Mouse (Mus musculus) adrenal gland, postnatal 10 days (tissue): ENCODE results near the gene 6030458C11Rik. TPM values are rescaled to one million over a fixed set of nuclear protein-coding genes. Genes with fewer than 3 reads are reported as not detected.

Experiments used
- DNase-seq: peaks from one replicate; pipeline ENCODE4 v3.0.0; 2021; ENCODE audit warnings: mixed read lengths
- long read RNA-seq, 2 experiments: library from polyadenylated mRNA; stranded (forward); transcript quantifications; one replicate each; pipeline ENCODE4 v2.0.0; 2021
- total RNA-seq, 2 experiments: library from RNA; stranded (reverse); gene quantifications; 2 replicates each; pipeline ENCODE4 v1.2.3; 2021

Gene 6030458C11Rik
- total RNA-seq: 10 to 100 TPM; 13.8 to 15.4 TPM
- long read RNA-seq, experiment 1, transcript 6030458C11Rik-201 (9 exons, 3,966 nt): major isoform, 13 of 19 reads
- long read RNA-seq, experiment 1, partial matches to known transcripts: 1 of 19 reads
- long read RNA-seq, experiment 1, other reads (novel, unspliced or antisense): 4 of 19 reads
- long read RNA-seq, experiment 2, transcript 6030458C11Rik-201 (9 exons, 3,966 nt): major isoform, 6 of 7 reads
- long read RNA-seq, experiment 2, partial matches to known transcripts: 1 of 7 reads
- long read RNA-seq, experiment 2, other reads (novel, unspliced or antisense): 0 of 7 reads

GRCm38 (mm10) chr15:12824197-12824952 is at the start of gene 6030458C11Rik, which contains the start of gene Drosha:
TSS of gene 6030458C11Rik (minus strand) at chr15:12824649.
TSS of gene Drosha (plus strand) at chr15:12824815.
- DNase-seq: peak; percentile 99

- no peak for DNase-seq
Observed at GRCm38 (mm10) chr15:12867269-12867668, 42.8 kb upstream of the 6030458C11Rik start.

GRCm38 (mm10) chr15:12865595-12866314 is 41.3 kb upstream of the 6030458C11Rik start:
- DNase-seq: no peak

- DNase-seq: no peak
Observed at GRCm38 (mm10) chr15:12863669-12864068, 39.2 kb upstream of the 6030458C11Rik start.

GRCm38 (mm10) chr15:12862061-12862460 is 37.6 kb upstream of the 6030458C11Rik start:
- DNase-seq: no peak

GRCm38 (mm10) chr15:12858645-12859044 is 34.2 kb upstream of the 6030458C11Rik start:
- no peak for DNase-seq

- no peak for DNase-seq
Observed at GRCm38 (mm10) chr15:12857840-12858516, 33.5 kb upstream of the 6030458C11Rik start.

GRCm38 (mm10) chr15:12856780-12857179 is 32.3 kb upstream of the 6030458C11Rik start:
- DNase-seq: no peak

- no peak for DNase-seq
Observed at GRCm38 (mm10) chr15:12853471-12853870, 29.0 kb upstream of the 6030458C11Rik start.

GRCm38 (mm10) chr15:12849373-12849772 is 24.9 kb upstream of the 6030458C11Rik start:
- DNase-seq: no peak

- peak; percentile 27 for DNase-seq
Observed at GRCm38 (mm10) chr15:12848196-12848975, 23.9 kb upstream of the 6030458C11Rik start.

GRCm38 (mm10) chr15:12842833-12843232 is 18.4 kb upstream of the 6030458C11Rik start:
- DNase-seq: no peak

- no peak for DNase-seq
Observed at GRCm38 (mm10) chr15:12840737-12841136, 16.3 kb upstream of the 6030458C11Rik start.

GRCm38 (mm10) chr15:12834231-12834630 is 9.8 kb upstream of the 6030458C11Rik start:
- no peak for DNase-seq

GRCm38 (mm10) chr15:12833385-12833784 is 8.9 kb upstream of the 6030458C11Rik start:
- DNase-seq: no peak

GRCm38 (mm10) chr15:12832599-12832998 is 8.2 kb upstream of the 6030458C11Rik start:
- DNase-seq: no peak

GRCm38 (mm10) chr15:12829878-12830277 is 5.4 kb upstream of the 6030458C11Rik start:
- DNase-seq: no peak

GRCm38 (mm10) chr15:12825408-12825807 is 959 bp upstream of the 6030458C11Rik start:
- DNase-seq: no peak

- no peak for DNase-seq
Observed at GRCm38 (mm10) chr15:12824965-12825364, 516 bp upstream of the 6030458C11Rik start.

GRCm38 (mm10) chr15:12823455-12824119 is 862 bp downstream of the 6030458C11Rik start:
- no peak for DNase-seq
